Mouse (Mus musculus): ENCODE results near the gene Sp2. TPM values are rescaled to one million over a fixed set of nuclear protein-coding genes. Genes with fewer than 3 reads are reported as not detected.

The Sp2 gene
- 4.2 to 7.6 TPM (median 7.1 TPM) in 3 replicates for total RNA-seq (2017)

- ATAC-seq (replicated peaks; ENCODE audit: insufficient number of reproducible peaks, low FRiP score, low TSS enrichment, poor library complexity, severe bottlenecking) = no peak
Observed at GRCm38 (mm10) chr11:96982859-96983258, at the start of gene Sp2. Sp2 (minus strand) TSS chr11:96982959.

DNA sequence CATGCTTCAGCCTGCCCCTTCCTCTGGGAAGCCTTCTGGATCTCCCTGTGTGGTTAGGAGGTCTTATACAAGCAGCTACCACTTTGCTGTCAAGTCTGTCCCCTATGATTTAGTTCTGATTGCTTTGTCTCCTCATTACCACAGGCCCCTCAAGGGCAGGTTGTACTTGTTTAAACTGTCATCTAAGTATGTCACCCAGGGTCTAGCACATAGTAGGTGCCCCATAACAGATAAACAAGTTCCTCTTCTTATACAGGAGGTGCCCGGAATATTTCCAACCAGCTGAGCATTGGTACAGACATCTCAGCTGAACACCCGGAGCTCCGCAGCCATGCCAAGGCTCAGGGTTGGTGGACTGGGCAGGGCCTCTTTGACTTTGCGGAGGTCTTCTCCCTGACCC lies 49.7 kb upstream of the Sp2 start:
- ATAC-seq (replicated peaks; ENCODE audit: insufficient number of reproducible peaks, low FRiP score, low TSS enrichment, poor library complexity, severe bottlenecking) = no peak

GRCm38 (mm10) chr11:97031977-97032376 lies 49.2 kb upstream of the Sp2 start:
- no peak for ATAC-seq (replicated peaks; ENCODE audit: insufficient number of reproducible peaks, low FRiP score, low TSS enrichment, poor library complexity, severe bottlenecking)

GRCm38 (mm10) chr11:97030426-97030825 lies 47.7 kb upstream of the Sp2 start:
- ATAC-seq (replicated peaks; ENCODE audit: insufficient number of reproducible peaks, low FRiP score, low TSS enrichment, poor library complexity, severe bottlenecking) = no peak

GRCm38 (mm10) chr11:97029686-97030417 lies 47.1 kb upstream of the Sp2 start, which contains the start of gene Scrn2:
Scrn2 (plus strand) TSS chr11:97029938.
- peak; percentile 86 for ATAC-seq (replicated peaks; ENCODE audit: insufficient number of reproducible peaks, low FRiP score, low TSS enrichment, poor library complexity, severe bottlenecking)

GRCm38 (mm10) chr11:97025721-97026344 lies 43.1 kb upstream of the Sp2 start:
- peak; percentile 91 for ATAC-seq (replicated peaks; ENCODE audit: insufficient number of reproducible peaks, low FRiP score, low TSS enrichment, poor library complexity, severe bottlenecking)

- ATAC-seq (replicated peaks; ENCODE audit: insufficient number of reproducible peaks, low FRiP score, low TSS enrichment, poor library complexity, severe bottlenecking) = no peak
Observed at GRCm38 (mm10) chr11:97024977-97025376, 42.2 kb upstream of the Sp2 start.

- ATAC-seq (replicated peaks; ENCODE audit: insufficient number of reproducible peaks, low FRiP score, low TSS enrichment, poor library complexity, severe bottlenecking) = peak; percentile 52
Observed at GRCm38 (mm10) chr11:97021873-97022484, 39.2 kb upstream of the Sp2 start.

- ATAC-seq (replicated peaks; ENCODE audit: insufficient number of reproducible peaks, low FRiP score, low TSS enrichment, poor library complexity, severe bottlenecking) = no peak
Observed at GRCm38 (mm10) chr11:97021121-97021765, 38.5 kb upstream of the Sp2 start.

- ATAC-seq (replicated peaks; ENCODE audit: insufficient number of reproducible peaks, low FRiP score, low TSS enrichment, poor library complexity, severe bottlenecking) = no peak
Observed at GRCm38 (mm10) chr11:97019345-97019708, 36.6 kb upstream of the Sp2 start.

- ATAC-seq (replicated peaks; ENCODE audit: insufficient number of reproducible peaks, low FRiP score, low TSS enrichment, poor library complexity, severe bottlenecking) = no peak
Observed at GRCm38 (mm10) chr11:97018583-97019344, 36.0 kb upstream of the Sp2 start.

GRCm38 (mm10) chr11:97017696-97018582 lies 35.2 kb upstream of the Sp2 start:
- ATAC-seq (replicated peaks; ENCODE audit: insufficient number of reproducible peaks, low FRiP score, low TSS enrichment, poor library complexity, severe bottlenecking) = no peak

DNA sequence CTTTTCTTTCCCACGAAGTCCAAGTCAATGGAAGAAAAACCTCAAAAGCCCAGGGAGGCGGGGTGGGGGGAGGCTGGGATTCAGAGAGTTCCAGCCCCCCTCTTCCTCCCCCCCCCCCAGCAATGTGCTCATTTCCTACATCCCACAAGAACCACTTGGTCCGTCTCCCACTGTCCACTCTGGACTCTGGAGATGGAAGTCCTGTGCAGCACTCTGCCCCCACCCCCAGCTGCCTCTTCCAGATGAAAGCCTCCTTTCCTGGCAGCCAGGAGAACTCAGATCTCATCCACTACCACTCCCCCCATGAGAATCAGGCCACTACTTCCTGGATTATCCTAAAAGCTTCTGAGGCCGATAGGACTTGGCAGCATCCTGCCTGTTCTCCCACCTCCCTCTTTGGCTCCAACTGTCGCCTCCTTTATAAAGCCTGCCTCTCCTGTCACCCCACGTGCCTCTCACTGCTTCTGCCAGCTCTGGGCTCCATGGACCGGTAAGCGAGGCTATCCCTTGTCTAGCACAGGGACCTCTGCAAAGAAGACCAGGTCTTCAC lies 30.4 kb upstream of the Sp2 start, which contains the start of gene Sp6:
Sp6 (plus strand) TSS at position 274 of the 550 bp plus-strand sequence.
- ATAC-seq (replicated peaks; ENCODE audit: insufficient number of reproducible peaks, low FRiP score, low TSS enrichment, poor library complexity, severe bottlenecking) = no peak

DNA sequence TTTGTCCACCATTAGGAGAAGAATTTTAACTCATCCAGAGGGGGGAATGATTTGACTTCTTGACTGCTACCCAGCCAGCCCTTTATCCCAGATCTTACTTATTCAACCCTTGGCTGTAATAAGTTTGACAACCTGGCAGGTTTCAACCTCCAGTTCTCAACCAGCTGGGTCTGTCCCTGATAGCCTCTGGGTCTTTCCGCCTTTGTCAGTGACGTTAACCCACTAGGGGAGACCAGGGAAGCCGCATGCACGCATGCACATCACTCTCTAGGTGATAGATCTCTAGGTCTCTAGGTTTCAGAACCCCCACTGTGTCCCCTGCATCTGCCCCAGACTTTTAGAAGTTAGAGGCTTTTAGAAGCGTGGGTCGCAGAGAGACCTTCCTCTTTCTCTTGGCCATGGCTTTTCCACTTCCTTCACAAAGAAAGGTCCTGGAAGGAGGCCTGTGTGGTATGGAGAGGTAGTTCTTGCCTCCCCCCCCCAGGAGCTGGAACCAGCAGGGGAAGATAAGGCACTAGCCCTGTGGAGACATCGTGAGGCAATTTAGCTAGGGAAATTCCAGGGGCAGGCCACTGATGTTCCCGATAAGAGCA lies 26.5 kb upstream of the Sp2 start:
- ATAC-seq (replicated peaks; ENCODE audit: insufficient number of reproducible peaks, low FRiP score, low TSS enrichment, poor library complexity, severe bottlenecking) = no peak

DNA sequence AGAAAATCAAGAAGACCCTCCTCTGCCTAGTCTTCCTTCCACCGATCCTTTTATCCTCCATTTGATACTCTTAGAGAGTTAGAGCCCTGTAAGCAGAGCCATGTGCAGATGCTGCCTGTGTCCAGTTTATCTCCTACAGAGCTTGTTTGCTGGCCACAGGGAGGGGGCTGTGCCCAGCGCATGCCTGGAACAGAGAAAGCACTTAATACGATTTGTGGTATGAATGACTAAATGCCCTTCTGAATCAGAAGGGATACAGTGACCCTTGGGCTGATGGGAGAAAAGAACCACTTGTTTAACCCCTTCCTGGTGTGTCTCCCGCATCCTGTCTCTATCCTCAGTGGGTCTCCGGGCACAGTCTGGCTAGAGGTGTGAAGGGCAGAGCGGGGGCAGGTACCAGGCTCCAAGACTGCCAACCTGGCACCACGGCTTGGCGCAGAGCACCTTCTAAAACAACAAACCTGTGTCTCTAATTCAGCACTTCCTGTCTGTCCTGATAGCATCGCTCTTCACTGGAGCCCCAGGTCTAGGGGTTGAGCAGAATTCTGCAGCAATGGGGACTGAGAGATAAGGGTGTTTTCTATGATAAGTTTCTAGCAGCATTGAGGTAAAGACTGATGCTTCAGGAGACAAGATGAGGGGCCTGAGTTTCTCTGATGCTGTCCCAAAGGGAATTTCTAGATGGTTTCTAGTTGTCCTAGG lies 24.5 kb upstream of the Sp2 start:
- ATAC-seq (replicated peaks; ENCODE audit: insufficient number of reproducible peaks, low FRiP score, low TSS enrichment, poor library complexity, severe bottlenecking) = no peak

DNA sequence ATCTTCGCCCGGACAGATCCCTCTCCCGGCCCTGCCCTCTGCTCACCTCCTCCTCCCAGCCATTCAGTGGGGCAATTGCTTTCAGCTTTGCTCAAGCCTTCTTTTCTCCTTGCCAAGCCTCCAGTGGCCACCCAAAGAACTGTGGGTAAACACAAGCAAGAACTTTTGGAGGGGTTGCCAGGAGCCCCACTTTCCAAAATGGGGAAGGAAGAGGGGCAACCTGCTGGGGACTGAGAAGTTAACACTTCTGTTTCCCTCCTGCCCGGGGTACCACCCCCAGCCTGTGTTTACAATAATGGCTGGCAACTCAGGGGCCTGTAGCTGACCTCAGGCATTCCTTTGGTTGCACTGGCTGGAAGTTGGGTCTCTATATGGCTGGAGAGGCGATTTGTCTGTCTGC lies 20.4 kb upstream of the Sp2 start:
- ATAC-seq (replicated peaks; ENCODE audit: insufficient number of reproducible peaks, low FRiP score, low TSS enrichment, poor library complexity, severe bottlenecking) = no peak

All from monocyte, adult 5-6 weeks (primary cell).